Mouse (Mus musculus): ENCODE measurements at regions not wholly inside any gene's neighbourhood (a gene's known extent, or its start where the extent isn't known, plus 50 kb on each side); places are given as distances from the start of the nearest gene placed in this dataset.

GRCm38 (mm10) chr15:57644331-57644953 is 167.0 kb upstream of the Slc22a22 start:
- DNase-seq (ENCODE audit: low read depth), result peak; percentile 25

DNA sequence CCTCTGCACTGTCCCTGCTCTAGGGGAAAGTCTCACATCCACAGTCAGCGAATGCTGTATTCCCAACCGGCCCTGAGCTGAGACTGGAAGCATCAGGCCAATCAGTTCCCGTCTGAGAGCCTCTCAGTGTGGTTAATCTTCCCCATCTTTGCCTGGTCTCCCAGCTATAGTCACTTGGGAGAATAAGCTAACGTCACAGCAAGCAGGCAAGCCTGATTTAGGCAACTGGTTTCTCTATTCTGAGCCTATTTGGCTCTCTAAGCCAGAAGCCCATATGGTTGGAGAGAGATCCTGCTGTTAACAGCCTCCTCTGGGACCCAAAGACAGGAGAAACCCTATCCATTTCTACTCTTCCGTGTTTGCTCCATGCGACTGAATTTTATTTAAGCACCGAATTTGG is 161.7 kb upstream of the Slc22a22 start:
- no peak for DNase-seq (ENCODE audit: low read depth)

DNA sequence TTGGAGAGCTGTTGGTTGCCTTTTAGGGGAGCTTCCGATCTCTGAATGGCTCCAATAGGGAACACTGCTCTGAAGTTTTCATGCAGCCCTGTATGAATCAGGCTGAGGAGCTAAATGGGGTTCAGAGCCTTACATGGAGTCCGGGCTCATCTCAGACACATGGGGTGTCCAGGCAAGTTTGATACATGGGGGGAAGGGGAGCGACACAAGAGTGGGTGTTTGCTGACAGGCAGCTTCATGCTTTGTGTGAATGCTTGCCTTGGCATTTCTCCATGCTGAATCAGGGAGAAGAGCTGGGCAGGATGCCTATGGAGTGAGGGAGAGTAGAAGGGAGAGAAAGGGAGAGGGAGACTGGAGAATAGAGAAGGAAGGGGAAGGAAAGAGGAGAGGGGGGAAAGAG is 155.6 kb upstream of the Slc22a22 start:
- DNase-seq (ENCODE audit: low read depth), result no peak

DNA sequence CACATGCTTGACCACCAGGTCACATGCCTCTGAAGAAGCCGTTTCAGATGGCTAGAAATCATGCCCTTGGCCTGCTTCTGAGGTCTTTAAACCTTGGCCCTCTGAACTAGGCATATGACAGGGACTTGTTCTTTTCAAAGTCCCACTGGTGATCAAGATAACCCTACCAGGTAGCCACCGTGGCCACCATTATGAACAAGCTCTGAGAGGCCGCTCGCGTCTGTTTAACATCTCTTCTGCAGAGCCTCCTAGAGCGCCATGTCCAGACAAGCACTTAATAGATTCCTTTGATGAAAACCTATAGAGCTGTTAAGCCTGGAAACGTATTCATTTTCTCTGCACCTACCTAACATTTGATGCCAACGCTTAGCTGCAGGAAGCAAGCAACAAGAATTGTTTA is 155.1 kb upstream of the Slc22a22 start:
- no peak for DNase-seq (ENCODE audit: low read depth)

- no peak for DNase-seq (ENCODE audit: low read depth)
Observed at GRCm38 (mm10) chr15:57618466-57618865, 141.0 kb upstream of the Slc22a22 start.

DNA sequence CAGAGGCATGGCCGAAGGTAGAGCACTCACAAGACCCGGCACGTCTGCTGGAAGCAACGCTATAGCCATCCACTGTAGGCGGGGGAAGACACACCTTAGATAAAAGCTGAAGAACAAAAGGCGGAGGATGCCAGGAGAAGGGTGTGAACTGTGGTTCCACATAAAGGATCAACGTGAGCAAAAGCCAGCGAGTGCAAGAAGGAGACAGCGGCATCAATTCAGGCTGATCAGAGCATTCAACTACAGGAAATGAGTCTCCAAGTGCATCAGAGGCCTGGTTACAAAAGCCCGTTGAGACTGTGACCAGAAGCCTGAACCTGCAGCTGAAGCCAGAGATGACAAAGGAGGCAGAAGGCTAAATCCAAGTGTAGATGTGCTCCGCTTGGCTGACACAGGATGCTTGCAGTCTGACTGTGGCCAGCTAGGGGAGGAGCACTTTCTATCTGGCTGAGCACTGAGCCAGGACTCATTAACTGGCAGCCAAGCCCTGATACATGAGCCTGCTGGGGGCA is 139.5 kb upstream of the Slc22a22 start:
- no peak for DNase-seq (ENCODE audit: low read depth)

GRCm38 (mm10) chr15:57610006-57610405 is 132.6 kb upstream of the Slc22a22 start:
- no peak for DNase-seq (ENCODE audit: low read depth)

GRCm38 (mm10) chr15:57608519-57608918 is 131.1 kb upstream of the Slc22a22 start:
- no peak for DNase-seq (ENCODE audit: low read depth)

GRCm38 (mm10) chr15:57600562-57600961 is 123.1 kb upstream of the Slc22a22 start:
- peak; percentile 32 for DNase-seq (ENCODE audit: low read depth)

GRCm38 (mm10) chr15:57593326-57594004 is 116.0 kb upstream of the Slc22a22 start:
- DNase-seq (ENCODE audit: low read depth), result no peak

DNA sequence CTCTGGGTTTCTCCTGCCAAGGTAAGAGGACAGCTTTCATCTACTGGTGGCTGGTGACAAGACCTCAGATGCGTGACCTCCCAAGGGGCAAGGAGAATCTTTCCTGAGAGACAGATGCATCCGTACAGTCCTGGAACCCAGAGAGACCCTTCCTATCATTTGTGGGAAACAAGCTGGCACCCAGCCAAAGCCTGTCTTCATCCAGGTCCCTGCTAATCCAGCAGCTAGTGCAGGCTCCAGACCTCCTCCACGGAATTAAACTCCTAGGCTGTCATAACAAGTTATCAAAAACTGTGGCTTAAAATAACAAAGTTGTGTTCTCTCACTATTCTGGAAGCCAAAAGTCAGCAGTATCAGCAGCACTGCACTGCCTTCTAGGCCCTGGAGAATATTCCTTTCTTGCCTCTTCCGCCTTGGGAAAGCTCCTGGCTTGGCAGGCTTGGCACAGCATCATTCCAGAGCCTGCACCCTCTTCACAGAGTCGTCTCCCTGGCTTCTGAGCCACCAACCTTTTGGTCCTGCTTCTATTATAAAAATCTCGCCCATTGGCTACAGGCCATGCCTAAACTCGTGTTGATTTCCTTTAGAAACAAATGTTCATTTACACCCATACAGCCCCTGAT is 113.3 kb upstream of the Slc22a22 start:
- no peak for DNase-seq (ENCODE audit: low read depth)

GRCm38 (mm10) chr15:57589404-57590377 is 112.3 kb upstream of the Slc22a22 start:
- no peak for DNase-seq (ENCODE audit: low read depth)

DNA sequence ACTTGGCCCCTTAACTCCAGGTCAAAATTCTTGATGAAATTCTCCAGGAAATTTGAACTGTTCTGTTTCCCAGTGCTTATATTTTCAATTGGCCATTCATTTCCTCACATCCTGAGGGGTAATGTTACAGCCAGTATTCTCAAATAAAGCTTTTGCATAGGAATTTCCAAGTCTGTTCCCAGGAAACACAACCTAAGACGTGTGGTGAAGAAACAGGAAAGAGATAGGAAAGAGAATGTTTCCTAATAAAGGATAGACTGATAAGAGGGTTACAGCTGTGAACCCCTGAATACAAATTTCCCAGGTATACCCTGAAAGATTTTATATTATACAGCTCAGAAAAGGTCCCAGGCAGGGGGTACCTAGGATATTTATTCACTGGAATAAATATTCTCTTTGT is 108.0 kb upstream of the Slc22a22 start:
- no peak for DNase-seq (ENCODE audit: low read depth)

DNA sequence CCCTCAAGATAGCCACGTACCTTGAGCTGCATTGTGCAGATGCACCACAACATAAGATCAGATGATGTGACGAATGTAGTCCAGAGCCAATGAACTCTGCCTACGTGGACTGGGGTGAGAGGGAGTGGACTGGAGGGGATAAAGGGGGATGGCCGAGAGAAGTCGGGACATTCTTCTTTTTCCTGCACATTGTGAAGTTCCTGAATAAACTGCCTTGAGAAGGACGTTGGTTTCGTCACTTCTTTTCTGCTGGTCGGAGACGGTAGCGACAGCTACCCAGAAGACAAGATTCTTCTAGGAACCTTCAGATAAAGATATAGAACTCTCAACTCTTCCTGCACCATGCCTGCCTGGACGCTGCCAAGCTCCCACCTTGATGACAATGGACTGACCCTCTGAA is 107.1 kb upstream of the Slc22a22 start:
- no peak for DNase-seq (ENCODE audit: low read depth)

DNA sequence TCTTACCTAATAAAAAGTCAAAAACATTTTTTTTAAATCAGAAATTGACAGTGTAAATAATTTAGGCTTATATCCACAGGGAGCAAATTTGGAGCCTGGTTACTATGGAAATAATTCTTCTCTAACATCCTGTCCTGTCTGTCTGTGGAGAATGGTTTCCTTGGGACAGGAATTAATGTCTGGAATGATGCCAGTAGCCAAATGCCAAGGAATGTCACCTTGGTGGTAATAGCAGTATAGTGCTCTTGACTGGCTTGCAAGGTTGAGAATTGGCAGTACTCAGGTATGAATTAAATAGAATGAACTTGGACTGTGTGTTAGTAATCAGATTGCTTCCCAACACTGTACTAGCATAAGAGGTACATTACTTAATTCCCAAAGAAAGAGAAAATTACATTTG is 103.8 kb upstream of the Slc22a22 start:
- no peak for DNase-seq (ENCODE audit: low read depth)

GRCm38 (mm10) chr15:57578794-57579193 is 101.4 kb upstream of the Slc22a22 start:
- DNase-seq (ENCODE audit: low read depth), result no peak

GRCm38 (mm10) chr15:57574080-57574618 is 96.7 kb upstream of the Slc22a22 start:
- DNase-seq (ENCODE audit: low read depth), result no peak

DNA sequence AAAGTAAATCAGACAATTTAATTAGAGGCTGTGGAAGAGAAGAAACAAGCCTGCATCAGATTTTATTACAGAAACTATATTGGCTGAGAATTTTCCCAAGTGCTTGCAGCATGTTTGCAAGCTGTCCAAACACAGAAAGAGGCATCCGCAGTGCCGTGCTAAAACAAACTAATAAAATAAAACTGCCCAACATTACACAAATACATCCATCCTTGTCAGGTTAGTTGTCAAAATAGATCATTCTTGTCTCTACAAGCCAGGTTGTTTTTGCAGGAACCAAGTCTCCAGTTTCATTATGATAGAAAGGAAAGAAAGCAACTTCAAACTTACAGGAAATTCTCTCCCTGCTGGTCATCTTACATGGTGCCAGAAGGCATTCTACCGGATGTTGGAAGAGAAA is 95.0 kb upstream of the Slc22a22 start:
- DNase-seq (ENCODE audit: low read depth), result no peak

DNA sequence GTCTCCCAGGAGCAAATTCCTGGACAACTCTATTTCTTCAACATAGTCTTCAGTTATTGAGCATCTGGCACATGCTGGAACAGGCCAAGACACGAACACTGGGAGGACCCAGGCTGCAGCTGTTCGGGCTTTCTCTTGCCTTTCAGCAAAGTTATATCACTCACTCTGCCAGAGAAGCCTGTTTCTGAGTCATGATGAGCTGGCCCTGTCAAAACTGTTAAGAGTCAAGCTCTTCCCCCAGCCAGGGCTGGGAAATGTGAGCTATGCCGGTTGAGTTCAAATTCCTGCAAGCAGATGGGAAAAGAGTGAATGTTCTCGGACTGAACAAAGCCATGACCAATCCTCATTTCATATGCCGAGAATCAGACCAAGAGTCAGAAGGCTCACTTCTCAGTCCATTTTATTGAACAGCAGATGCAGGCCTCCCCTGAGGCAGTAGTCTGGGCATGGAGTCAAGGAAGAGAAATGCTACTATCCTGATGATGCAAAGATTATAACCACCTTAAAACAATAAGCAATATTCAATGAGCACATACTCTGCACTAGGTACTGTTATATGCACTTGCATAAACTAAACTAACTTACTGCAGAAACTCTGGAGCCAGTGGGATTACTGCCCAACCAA is 90.7 kb upstream of the Slc22a22 start:
- no peak for DNase-seq (ENCODE audit: low read depth)

- DNase-seq (ENCODE audit: low read depth), result no peak
Observed at GRCm38 (mm10) chr15:57547154-57547553, 69.7 kb upstream of the Slc22a22 start.

DNA sequence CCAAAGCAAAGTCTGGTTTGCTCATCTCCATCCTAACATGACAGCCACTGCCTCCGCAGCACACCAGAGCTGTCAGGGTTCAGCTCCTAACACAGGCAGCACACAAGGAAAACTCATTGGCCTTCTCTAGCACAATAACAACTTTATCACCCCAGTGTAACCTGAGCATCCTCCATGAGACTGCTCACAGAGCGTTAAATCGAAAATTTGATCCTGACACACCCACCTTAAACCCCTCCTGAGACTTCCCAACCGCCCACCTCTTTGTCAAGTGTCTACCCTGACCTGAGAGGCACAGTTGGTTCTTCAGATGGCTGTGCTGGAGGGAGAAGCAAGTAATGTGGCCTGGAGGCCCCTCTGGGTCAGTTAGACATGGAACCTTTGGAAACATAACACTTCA is 67.7 kb upstream of the Slc22a22 start:
- no peak for DNase-seq (ENCODE audit: low read depth)
